In genomic region chr9:55511521-55511993, GRCm38 (mm10) we compare ENCODE assay signal across 8 mouse cellular contexts. TPM values are rescaled to one million over a fixed set of nuclear protein-coding genes. Genes with fewer than 3 reads are reported as not detected.
A peak's percentile ranks its signal among the peaks of the same experiment; 100 is the strongest.
DNase-seq lines count a peak whose midpoint lies in the region; ATAC-seq and TF ChIP-seq lines count a peak whose summit lies in the region.

No protein-coding gene starts in this region.

- TF ChIP-seq CTCF in heart, adult 2 months (IDR thresholded peaks at IDR 0.05): no peak
- TF ChIP-seq CTCF in liver, adult 2 months (IDR thresholded peaks at IDR 0.05; ENCODE audit: low read depth, low read length): no peak
- no peak for TF ChIP-seq CTCF in midbrain, postnatal 0 days (IDR thresholded peaks at IDR 0.05)

- H3K27me3 ChIP-seq in heart, adult 2 months (ENCODE audit: control insufficient read depth, insufficient read depth, low read length): no peaks in the 10 kb centered on the region
- H3K27me3 ChIP-seq in embryonic facial prominence, embryonic 13.5 days: peaks cover 12% of the 10 kb centered on the region
- peaks cover 23% of the 10 kb centered on the region for H3K27me3 ChIP-seq in hindbrain, embryonic 12.5 days
- H3K27me3 ChIP-seq in liver, adult 2 months (ENCODE audit: control insufficient read depth, insufficient read depth, low read length): no peaks in the 10 kb centered on the region
- H3K27me3 ChIP-seq in midbrain, postnatal 0 days (ENCODE audit: insufficient read depth, low read length): peaks cover 5% of the 10 kb centered on the region; the same call in 1 of the 2 replicates

- peak overlapping the region; percentile 99 for H3K27ac ChIP-seq in heart, adult 2 months
- peak overlapping the region; percentile 92 for H3K27ac ChIP-seq in embryonic facial prominence, embryonic 13.5 days
- H3K27ac ChIP-seq in hindbrain, embryonic 12.5 days: peak overlapping the region; percentile 84
- H3K27ac ChIP-seq in liver, adult 2 months (replicated peaks; ENCODE audit: insufficient read depth, low read depth, low read length): peak overlapping the region; percentile 98
- H3K27ac ChIP-seq in midbrain, postnatal 0 days (ENCODE audit: low read depth, low read length): peak overlapping the region; percentile 66

- peak; percentile 71 for ATAC-seq in embryonic facial prominence, embryonic 13.5 days (ENCODE audit: insufficient number of reproducible peaks, insufficient read depth, low FRiP score, low TSS enrichment, low read depth)
- ATAC-seq in hindbrain, embryonic 12.5 days (ENCODE audit: low FRiP score): peak; percentile 83
- ATAC-seq in midbrain, postnatal 0 days (ENCODE audit: low FRiP score): peak; percentile 77

- H3K4me1 ChIP-seq in heart, adult 2 months (ENCODE audit: control insufficient read depth, insufficient read depth, low read length): peaks cover 4% of the 10 kb centered on the region
- peaks cover 8% of the 10 kb centered on the region; the same call in 1 of the 2 replicates for H3K4me1 ChIP-seq in embryonic facial prominence, embryonic 13.5 days
- 0 out of 2 replicates have a peak, but pooled peaks cover 4% of the 10 kb centered on the region for H3K4me1 ChIP-seq in hindbrain, embryonic 12.5 days
- H3K4me1 ChIP-seq in liver, adult 2 months (ENCODE audit: control insufficient read depth, insufficient read depth, low read length): peaks cover 11% of the 10 kb centered on the region; the same call in 1 of the 2 replicates
- no peaks in the 10 kb centered on the region for H3K4me1 ChIP-seq in midbrain, postnatal 0 days (ENCODE audit: insufficient read depth, low read length)

- peak overlapping the region; percentile 96 for H3K4me3 ChIP-seq in heart, adult 2 months
- H3K4me3 ChIP-seq in embryonic facial prominence, embryonic 13.5 days: peak overlapping the region; percentile 82
- H3K4me3 ChIP-seq in hindbrain, embryonic 12.5 days: peak overlapping the region; percentile 85
- peak overlapping the region; percentile 93 for H3K4me3 ChIP-seq in liver, adult 2 months (ENCODE audit: insufficient read depth, low read depth, low read length)
- H3K4me3 ChIP-seq in midbrain, postnatal 0 days (ENCODE audit: low read depth, low read length): peak overlapping the region; percentile 79

- H3K9ac ChIP-seq in heart, adult 2 months (ENCODE audit: low read depth, low read length): peak overlapping the region; percentile 89
- peak overlapping the region; percentile 91 for H3K9ac ChIP-seq in embryonic facial prominence, embryonic 13.5 days
- peak overlapping the region; percentile 89 for H3K9ac ChIP-seq in hindbrain, embryonic 12.5 days
- H3K9ac ChIP-seq in liver, adult 2 months (ENCODE audit: low read depth, low read length): peak overlapping the region; percentile 89
- peak overlapping the region; percentile 80 for H3K9ac ChIP-seq in midbrain, postnatal 0 days (replicated peaks; ENCODE audit: low read length, poor library complexity, severe bottlenecking)

- peak; percentile 77 to 79 for DNase-seq in heart, adult 2 months
- DNase-seq in heart, adult 9 months (ENCODE audit: low spot score in 2 of 2): no peak
- peak; percentile 60 for DNase-seq in NIH3T3 (ENCODE audit: low read depth)
- DNase-seq in liver, adult 2 months (ENCODE audit: extremely low read depth, low read depth, low spot score): peak; percentile 85
- peak; percentile 49 for DNase-seq in midbrain, postnatal 0 days (ENCODE audit: low spot score)
- no peak for DNase-seq in layer of hippocampus, adult 9-10 months (ENCODE audit: low spot score)

- H3K36me3 ChIP-seq in heart, adult 2 months (ENCODE audit: control insufficient read depth, insufficient read depth, low read length): peaks cover 16% of the 10 kb centered on the region
- H3K36me3 ChIP-seq in embryonic facial prominence, embryonic 13.5 days: no peaks in the 10 kb centered on the region
- no peaks in the 10 kb centered on the region for H3K36me3 ChIP-seq in hindbrain, embryonic 12.5 days
- H3K36me3 ChIP-seq in liver, adult 2 months (ENCODE audit: control insufficient read depth, insufficient read depth, low read length): no peaks in the 10 kb centered on the region
- no peaks in the 10 kb centered on the region for H3K36me3 ChIP-seq in midbrain, postnatal 0 days (ENCODE audit: insufficient read depth, low read length)

- H3K9me3 ChIP-seq in embryonic facial prominence, embryonic 13.5 days: no peaks in the 10 kb centered on the region
- H3K9me3 ChIP-seq in hindbrain, embryonic 12.5 days (replicated peaks): no peaks in the 10 kb centered on the region
- H3K9me3 ChIP-seq in midbrain, postnatal 0 days (ENCODE audit: low read length): no peaks in the 10 kb centered on the region

- H3K4me2 ChIP-seq in embryonic facial prominence, embryonic 13.5 days: peak overlapping the region; percentile 76
- H3K4me2 ChIP-seq in hindbrain, embryonic 12.5 days (replicated peaks): peak overlapping the region; percentile 72
- H3K4me2 ChIP-seq in midbrain, postnatal 0 days (ENCODE audit: low read depth, low read length, poor library complexity, severe bottlenecking): peak overlapping the region; percentile 98

- TF ChIP-seq EP300 in heart, adult 2 months (IDR thresholded peaks at IDR 0.05; ENCODE audit: insufficient read depth, low read depth, low read length): no peak

- under 1% methylated on average over 32 of the region's 32 CpGs for WGBS in heart, adult 2 months
- WGBS in embryonic facial prominence, embryonic 13.5 days: 0% methylated on average over 32 of the region's 32 CpGs
- WGBS in hindbrain, embryonic 12.5 days: under 1% methylated on average over 32 of the region's 32 CpGs
- WGBS in liver, adult 2 months: under 1% methylated on average over 32 of the region's 32 CpGs
- WGBS in midbrain, postnatal 0 days: under 1% methylated on average over 32 of the region's 32 CpGs

- H3K79me2 ChIP-seq in heart, adult 2 months (replicated peaks; ENCODE audit: control insufficient read depth, insufficient read depth, low read length): peaks cover 2% of the 10 kb centered on the region; the same call in 1 of the 2 replicates
- peaks cover 5% of the 10 kb centered on the region for H3K79me2 ChIP-seq in liver, adult 2 months (ENCODE audit: control insufficient read depth, insufficient read depth, low read length)

- intact Hi-C loops in heart, adult 2 months (cut with DNase I): no loop called here

- no peak for TF ChIP-seq POLR2A in heart, adult 2 months (IDR thresholded peaks at IDR 0.05; ENCODE audit: insufficient read depth, low read depth, low read length)
- TF ChIP-seq POLR2A in liver, adult 2 months (IDR thresholded peaks at IDR 0.05; ENCODE audit: extremely low read depth, insufficient read depth, low read length): no peak

RNA-seq across cellular contexts. Expression of gene Etfa, which starts 0.5 kb away (rescaled TPM):
- 1,000 to 10,000 TPM in 1 of 2 experiments, 100 to 1,000 TPM in 1; 871 to 1,031 TPM for total RNA-seq in heart, adult 2 months (2021)
- polyA plus RNA-seq in heart, adult 2 months (2012; rRNA removed): 289 and 479 TPM in 2 replicates
- 176 and 189 TPM in 2 replicates for polyA plus RNA-seq in embryonic facial prominence, embryonic 13.5 days (2015; fragmentation: Nextera tagmentation; extraction: Ambion mirVana)
- polyA plus RNA-seq in hindbrain, embryonic 12.5 days (2016; fragmentation: Nextera tagmentation; extraction: Ambion mirVana): 118 and 123 TPM in 2 replicates
- total RNA-seq in liver, adult 2 months (2014; rRNA removed): 256 and 268 TPM in 2 replicates
- polyA plus RNA-seq in liver, adult 2 months (2012; rRNA removed): 187 and 220 TPM in 2 replicates
- 11.5 and 13.7 TPM in 2 replicates for total RNA-seq in midbrain, postnatal 0 days (2014; rRNA removed)
- 94.6 and 99.1 TPM in 2 replicates for polyA plus RNA-seq in midbrain, postnatal 0 days (2015; fragmentation: Nextera tagmentation; extraction: Ambion mirVana)

RNA-seq across cellular contexts. Expression of gene Isl2, which starts 26.9 kb away (rescaled TPM):
- not detected for total RNA-seq in heart, adult 2 months (2021)
- polyA plus RNA-seq in heart, adult 2 months (2012; rRNA removed): 0.06 TPM in 1 of 2 replicates, not detected in the other
- 3.3 and 4.0 TPM in 2 replicates for polyA plus RNA-seq in embryonic facial prominence, embryonic 13.5 days (2015; fragmentation: Nextera tagmentation; extraction: Ambion mirVana)
- polyA plus RNA-seq in hindbrain, embryonic 12.5 days (2016; fragmentation: Nextera tagmentation; extraction: Ambion mirVana): 16.7 and 20.0 TPM in 2 replicates
- total RNA-seq in liver, adult 2 months (2014; rRNA removed): not detected in 2 replicates
- not detected in 2 replicates for polyA plus RNA-seq in liver, adult 2 months (2012; rRNA removed)
- 0.14 TPM in 1 of 2 replicates, not detected in the other for total RNA-seq in midbrain, postnatal 0 days (2014; rRNA removed)
- polyA plus RNA-seq in midbrain, postnatal 0 days (2015; fragmentation: Nextera tagmentation; extraction: Ambion mirVana): 0.39 TPM in 1 of 2 replicates, not detected in the other

Comparison
In these comparisons a context has a peak if more than half of its experiments do, and no peak if none do; other contexts are left out.
1. DNase-seq: peak in heart, adult 2 months (2 of 2), NIH3T3 (single experiment), liver, adult 2 months (single experiment) and midbrain, postnatal 0 days (single experiment); none in heart, adult 9 months (0 of 2) and layer of hippocampus, adult 9-10 months (single experiment).
2. Peak in every context shown above with its lines, with median percentiles within 50 percentile points of each other: H3K27ac ChIP-seq, H3K4me3 ChIP-seq, H3K9ac ChIP-seq, ATAC-seq and H3K4me2 ChIP-seq.